Mouse (Mus musculus): ENCODE data around the gene Olfr780. TPM values are rescaled to one million over a fixed set of nuclear protein-coding genes. Genes with fewer than 3 reads are reported as not detected.
"Not testable (repeated sequence)": the region's sequence is repeated elsewhere in the genome, so short reads cannot be mapped to it uniquely, and the experiment has no call there.

Olfr780 gene
- not detected in 2 replicates for polyA plus RNA-seq (2014; fragmentation: Nextera tagmentation; extraction: Ambion mirVana)

DNA sequence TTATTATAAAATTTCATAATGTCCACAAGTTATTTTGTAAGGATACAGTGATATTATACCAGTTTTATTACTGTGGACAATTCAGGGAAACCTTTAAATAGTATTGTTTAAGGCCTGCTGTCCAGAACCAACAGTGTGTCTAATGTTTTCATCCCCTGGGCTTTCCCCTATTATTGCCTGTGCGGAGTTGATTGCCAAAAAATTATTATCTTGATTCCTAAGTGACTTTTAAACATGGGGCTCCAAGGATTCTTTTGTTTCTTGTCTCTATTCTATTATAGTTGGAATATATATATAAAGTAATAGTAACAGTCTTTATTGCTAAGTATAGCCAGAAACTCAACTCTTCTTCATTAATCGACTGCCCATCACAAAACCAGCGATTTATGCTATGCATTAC lies at the start of gene Olfr780:
Gene Olfr780 (plus strand): TSS at position 301 of the 400 bp plus-strand sequence.
- no peaks in the 10 kb centered on the region for H3K27me3 ChIP-seq (replicated peaks; ENCODE audit: control insufficient read depth, insufficient read depth, low read length)
- no peaks in the 10 kb centered on the region for H3K4me1 ChIP-seq (replicated peaks; ENCODE audit: control insufficient read depth, insufficient read depth, low read length)
- no peak within 1 kb of the TSS for H3K4me3 ChIP-seq (ENCODE audit: low read depth, low read length)
- H3K4me2 ChIP-seq = no peak within 1 kb of the TSS
- 71% methylated on average over 3 of the region's 3 CpGs for WGBS
- no peak for ATAC-seq (replicated peaks; ENCODE audit: low FRiP score)
- H3K27ac ChIP-seq (ENCODE audit: low read depth, low read length) = no peak within 1 kb of the TSS
- no peaks in the 10 kb centered on the region for H3K9me3 ChIP-seq (ENCODE audit: control insufficient read depth, low read length)
- H3K9ac ChIP-seq (ENCODE audit: low read depth, low read length) = no peak within 1 kb of the TSS
- no peak for DNase-seq (ENCODE audit: low spot score)
- no peaks in the 10 kb centered on the region for H3K36me3 ChIP-seq (ENCODE audit: control insufficient read depth, insufficient read depth, low read length)

DNA sequence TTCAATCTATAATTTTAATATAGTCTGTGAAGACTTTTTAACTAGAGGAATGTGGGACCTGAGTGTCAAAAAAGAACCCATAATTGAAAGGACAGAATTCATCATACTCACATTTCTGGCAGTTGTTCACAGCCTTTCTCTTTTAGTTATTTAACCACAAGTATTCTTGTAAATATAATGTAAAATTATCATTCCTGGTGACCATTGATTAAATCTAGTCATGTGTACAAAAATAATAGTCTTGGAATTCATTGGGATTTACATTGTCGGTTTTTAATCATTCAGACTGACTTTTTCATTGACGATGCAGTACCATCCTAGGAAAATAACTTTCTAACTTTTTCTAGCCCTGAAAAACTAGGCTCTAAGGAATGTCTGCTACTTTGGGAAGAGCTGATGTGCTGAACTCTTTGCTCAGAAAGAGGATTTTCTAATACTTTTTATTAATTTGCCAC lies 46.8 kb upstream of the Olfr780 start, which contains the start of gene Olfr777:
Gene Olfr777 (minus strand): TSS at position 405 of the 455 bp plus-strand sequence.
- Histone ChIP-seq H3K9ac (ENCODE audit: low read depth, low read length) (no peak within 1 kb of the TSS), H3K9me3 (ENCODE audit: control insufficient read depth, low read length) (no peaks in the 10 kb centered on the region), H3K4me2 (no peak within 1 kb of the TSS), H3K36me3 (ENCODE audit: control insufficient read depth, insufficient read depth, low read length) (no peaks in the 10 kb centered on the region), H3K27ac (ENCODE audit: low read depth, low read length) (no peak within 1 kb of the TSS), H3K4me3 (ENCODE audit: low read depth, low read length) (no peak within 1 kb of the TSS), H3K4me1 (replicated peaks; ENCODE audit: control insufficient read depth, insufficient read depth, low read length) (no peaks in the 10 kb centered on the region), H3K27me3 (replicated peaks; ENCODE audit: control insufficient read depth, insufficient read depth, low read length) (no peaks in the 10 kb centered on the region)
- ATAC-seq (replicated peaks; ENCODE audit: low FRiP score) (no peak), DNase-seq (ENCODE audit: low spot score) (no peak)
- WGBS = 81% methylated on average over 2 of the region's 2 CpGs

DNA sequence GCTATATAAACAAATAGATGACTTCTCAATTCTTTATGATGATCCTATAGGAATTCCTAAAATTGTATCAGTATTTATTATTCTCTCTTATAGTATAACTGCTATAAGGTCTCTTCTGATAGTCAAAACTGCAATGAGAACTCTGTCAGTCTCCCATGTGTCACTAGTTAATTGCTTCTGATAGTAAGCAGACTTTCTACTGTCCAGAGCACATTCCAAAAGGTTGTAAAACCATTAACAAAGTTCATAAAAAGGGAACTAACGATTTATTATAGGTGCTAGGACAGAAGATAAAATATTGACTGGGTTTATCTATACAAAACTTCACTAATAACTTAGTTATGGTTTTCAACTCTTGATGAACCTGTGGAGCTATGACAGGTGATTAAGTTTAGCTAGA lies 4.9 kb upstream of the Olfr780 start:
- not testable (repeated sequence) for H3K9ac ChIP-seq (ENCODE audit: low read depth, low read length); H3K27me3 ChIP-seq (replicated peaks; ENCODE audit: control insufficient read depth, insufficient read depth, low read length); ATAC-seq (replicated peaks; ENCODE audit: low FRiP score); DNase-seq (ENCODE audit: low spot score); H3K4me1 ChIP-seq (replicated peaks; ENCODE audit: control insufficient read depth, insufficient read depth, low read length); H3K36me3 ChIP-seq (ENCODE audit: control insufficient read depth, insufficient read depth, low read length); H3K27ac ChIP-seq (ENCODE audit: low read depth, low read length); H3K9me3 ChIP-seq (ENCODE audit: control insufficient read depth, low read length); H3K4me3 ChIP-seq (ENCODE audit: low read depth, low read length); H3K4me2 ChIP-seq
- 50% methylated on average over 1 of the region's 1 CpGs for WGBS

DNA sequence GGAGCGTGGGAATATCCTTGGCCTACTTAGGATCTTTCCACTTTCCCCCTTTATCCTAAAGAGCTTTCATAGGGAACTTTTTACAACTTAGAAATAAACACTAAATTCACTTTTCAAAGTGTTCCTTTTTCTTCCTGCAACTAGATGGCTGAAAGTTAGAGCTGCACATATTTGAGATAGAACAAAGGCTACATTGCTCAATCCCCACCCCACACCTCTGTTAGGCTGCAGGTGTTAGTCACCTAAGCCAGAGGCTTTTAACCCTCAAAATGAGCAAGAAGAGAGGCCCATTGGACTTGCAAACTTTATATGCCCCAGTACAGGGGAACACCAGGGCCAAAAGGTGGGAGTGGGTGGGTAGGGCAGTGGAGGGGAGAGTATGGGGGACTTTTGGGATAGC lies 4.4 kb upstream of the Olfr780 start:
- WGBS = no CpG with 5 or more reads among the region's 1 CpGs
- not testable (repeated sequence) for H3K27ac ChIP-seq (ENCODE audit: low read depth, low read length); H3K9ac ChIP-seq (ENCODE audit: low read depth, low read length); ATAC-seq (replicated peaks; ENCODE audit: low FRiP score); H3K4me2 ChIP-seq; H3K36me3 ChIP-seq (ENCODE audit: control insufficient read depth, insufficient read depth, low read length); H3K4me3 ChIP-seq (ENCODE audit: low read depth, low read length); H3K4me1 ChIP-seq (replicated peaks; ENCODE audit: control insufficient read depth, insufficient read depth, low read length); H3K9me3 ChIP-seq (ENCODE audit: control insufficient read depth, low read length); DNase-seq (ENCODE audit: low spot score); H3K27me3 ChIP-seq (replicated peaks; ENCODE audit: control insufficient read depth, insufficient read depth, low read length)

DNA sequence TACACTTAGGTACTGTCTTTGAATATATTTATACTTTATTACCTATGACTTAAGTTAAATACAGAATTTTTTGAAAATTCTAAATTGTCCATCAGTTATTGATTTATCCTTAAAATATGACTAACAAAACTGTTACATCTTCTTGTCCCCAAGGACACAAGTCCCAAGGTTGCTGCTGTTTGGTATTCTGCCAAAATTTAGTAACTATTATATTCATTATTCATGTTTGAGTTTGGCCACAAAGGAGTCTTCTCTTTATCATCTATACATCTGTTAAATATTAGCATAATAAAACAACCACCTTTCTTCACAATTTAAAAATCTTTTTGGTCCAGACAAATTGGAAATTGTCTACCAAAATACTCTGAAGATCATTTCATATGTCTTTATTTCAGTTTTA lies 10.6 kb downstream of the Olfr780 start, which contains the start of gene Olfr781:
Gene Olfr781 (plus strand): TSS at position 301 of the 400 bp plus-strand sequence.
- Histone ChIP-seq H3K9ac (ENCODE audit: low read depth, low read length) (no peak within 1 kb of the TSS), H3K4me1 (replicated peaks; ENCODE audit: control insufficient read depth, insufficient read depth, low read length) (no peaks in the 10 kb centered on the region), H3K4me3 (ENCODE audit: low read depth, low read length) (no peak within 1 kb of the TSS), H3K4me2 (no peak within 1 kb of the TSS), H3K27me3 (replicated peaks; ENCODE audit: control insufficient read depth, insufficient read depth, low read length) (no peaks in the 10 kb centered on the region), H3K36me3 (ENCODE audit: control insufficient read depth, insufficient read depth, low read length) (no peaks in the 10 kb centered on the region), H3K27ac (ENCODE audit: low read depth, low read length) (no peak within 1 kb of the TSS), H3K9me3 (ENCODE audit: control insufficient read depth, low read length) (no peaks in the 10 kb centered on the region)
- DNase-seq (ENCODE audit: low spot score) = no peak
- ATAC-seq (replicated peaks; ENCODE audit: low FRiP score) = no peak

DNA sequence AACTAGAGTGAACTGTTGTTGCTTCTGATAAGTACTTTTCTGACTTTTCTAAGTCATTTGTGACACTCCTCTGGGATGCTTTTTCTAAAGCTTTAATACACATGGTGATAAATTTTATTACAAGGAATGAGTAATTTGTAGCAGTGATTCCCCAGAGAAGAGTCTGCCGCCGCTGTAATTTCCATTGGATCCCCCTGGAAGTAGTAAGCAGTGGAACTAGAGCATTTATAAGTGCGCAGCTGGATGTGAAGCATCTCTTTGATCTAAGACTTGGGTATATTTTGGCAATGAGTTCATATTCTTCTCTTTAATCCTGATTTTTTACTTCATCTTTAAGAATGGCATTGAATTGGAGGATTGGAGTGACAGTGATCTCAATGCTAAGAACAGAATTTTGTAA lies 30.6 kb downstream of the Olfr780 start, which contains the start of gene Olfr782:
Gene Olfr782 (plus strand): TSS at position 301 of the 400 bp plus-strand sequence.
- H3K9me3 ChIP-seq (ENCODE audit: control insufficient read depth, low read length) = no peaks in the 10 kb centered on the region
- no peak within 1 kb of the TSS for H3K27ac ChIP-seq (ENCODE audit: low read depth, low read length)
- H3K27me3 ChIP-seq (replicated peaks; ENCODE audit: control insufficient read depth, insufficient read depth, low read length) = no peaks in the 10 kb centered on the region
- 82% methylated on average over 3 of the region's 3 CpGs for WGBS
- H3K9ac ChIP-seq (ENCODE audit: low read depth, low read length) = no peak within 1 kb of the TSS
- no peaks in the 10 kb centered on the region for H3K4me1 ChIP-seq (replicated peaks; ENCODE audit: control insufficient read depth, insufficient read depth, low read length)
- H3K4me2 ChIP-seq = no peak within 1 kb of the TSS
- ATAC-seq (replicated peaks; ENCODE audit: low FRiP score) = no peak
- DNase-seq (ENCODE audit: low spot score) = no peak
- no peaks in the 10 kb centered on the region for H3K36me3 ChIP-seq (ENCODE audit: control insufficient read depth, insufficient read depth, low read length)
- H3K4me3 ChIP-seq (ENCODE audit: low read depth, low read length) = no peak within 1 kb of the TSS

DNA sequence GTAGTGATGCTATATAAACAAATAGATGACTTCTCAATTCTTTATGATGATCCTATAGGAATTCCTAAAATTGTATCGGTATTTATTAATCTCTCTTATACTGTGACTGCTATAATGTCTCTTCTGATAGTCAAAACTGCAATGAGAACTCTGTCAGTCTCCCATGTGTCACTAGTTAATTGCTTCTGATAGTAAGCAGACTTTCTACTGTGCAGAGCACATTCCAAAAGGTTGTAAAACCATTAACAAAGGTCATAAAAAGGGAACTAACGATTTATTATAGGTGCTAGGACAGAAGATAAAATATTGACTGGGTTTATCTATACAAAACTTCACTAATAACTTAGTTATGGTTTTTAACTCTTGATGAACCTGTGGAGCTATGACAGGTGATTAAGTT lies 34.6 kb downstream of the Olfr780 start:
- DNase-seq (ENCODE audit: low spot score); H3K9me3 ChIP-seq (ENCODE audit: control insufficient read depth, low read length); H3K36me3 ChIP-seq (ENCODE audit: control insufficient read depth, insufficient read depth, low read length); H3K27me3 ChIP-seq (replicated peaks; ENCODE audit: control insufficient read depth, insufficient read depth, low read length); H3K4me3 ChIP-seq (ENCODE audit: low read depth, low read length); H3K4me1 ChIP-seq (replicated peaks; ENCODE audit: control insufficient read depth, insufficient read depth, low read length); H3K27ac ChIP-seq (ENCODE audit: low read depth, low read length); ATAC-seq (replicated peaks; ENCODE audit: low FRiP score); H3K4me2 ChIP-seq; H3K9ac ChIP-seq (ENCODE audit: low read depth, low read length): not testable (repeated sequence)
- 58% methylated on average over 2 of the region's 2 CpGs for WGBS

GRCm38 (mm10) chr10:129356496-129356895 lies 38.6 kb downstream of the Olfr780 start:
- not testable (repeated sequence) for ATAC-seq (replicated peaks; ENCODE audit: low FRiP score); H3K27me3 ChIP-seq (replicated peaks; ENCODE audit: control insufficient read depth, insufficient read depth, low read length); H3K27ac ChIP-seq (ENCODE audit: low read depth, low read length); DNase-seq (ENCODE audit: low spot score); H3K36me3 ChIP-seq (ENCODE audit: control insufficient read depth, insufficient read depth, low read length); H3K4me2 ChIP-seq; H3K4me1 ChIP-seq (replicated peaks; ENCODE audit: control insufficient read depth, insufficient read depth, low read length); H3K9me3 ChIP-seq (ENCODE audit: control insufficient read depth, low read length); H3K9ac ChIP-seq (ENCODE audit: low read depth, low read length); H3K4me3 ChIP-seq (ENCODE audit: low read depth, low read length)
- WGBS = 82% methylated on average over 4 of the region's 4 CpGs

DNA sequence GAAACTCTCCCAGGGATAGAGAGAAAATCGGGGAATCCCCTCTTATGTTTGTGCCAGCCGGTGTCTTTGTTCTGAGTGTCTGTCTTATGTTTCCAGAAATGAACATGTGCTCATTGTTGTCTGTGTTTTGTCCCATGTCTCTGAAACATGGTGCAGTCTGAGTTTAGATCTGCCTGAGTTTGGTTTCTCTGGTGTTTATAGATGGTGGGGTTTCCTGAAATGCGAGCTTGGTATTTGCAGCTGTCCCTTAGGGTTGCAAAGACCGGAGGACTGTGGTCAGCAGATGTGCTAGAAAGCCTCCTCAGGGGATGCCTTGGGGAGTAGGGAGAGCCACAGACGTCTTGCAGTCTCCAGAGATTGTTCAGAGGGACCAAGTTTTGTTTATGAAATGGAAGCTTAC lies 39.4 kb downstream of the Olfr780 start:
- no peak for ATAC-seq (replicated peaks; ENCODE audit: low FRiP score)

More for the DNA sequence above, 39.4 kb downstream of the Olfr780 start:
- Histone ChIP-seq H3K4me2 (no peak overlapping the region), H3K9ac (ENCODE audit: low read depth, low read length) (no peak overlapping the region), H3K27ac (ENCODE audit: low read depth, low read length) (no peak overlapping the region), H3K36me3 (ENCODE audit: control insufficient read depth, insufficient read depth, low read length) (no peaks in the 10 kb centered on the region), H3K4me3 (ENCODE audit: low read depth, low read length) (no peak overlapping the region), H3K4me1 (replicated peaks; ENCODE audit: control insufficient read depth, insufficient read depth, low read length) (no peaks in the 10 kb centered on the region), H3K9me3 (ENCODE audit: control insufficient read depth, low read length) (no peaks in the 10 kb centered on the region; the same call in 1 of the 2 replicates), H3K27me3 (replicated peaks; ENCODE audit: control insufficient read depth, insufficient read depth, low read length) (no peaks in the 10 kb centered on the region)
- 77% methylated on average over 5 of the region's 5 CpGs for WGBS
- DNase-seq (ENCODE audit: low spot score) = no peak
